Mouse (Mus musculus) testis, postnatal 10 days (tissue): ENCODE data around the gene Dars2.

Experiments
- DNase-seq: peaks from one replicate; pipeline ENCODE4 v3.0.0; 2021; ENCODE audit warnings: low spot score

The Dars2 gene

DNA sequence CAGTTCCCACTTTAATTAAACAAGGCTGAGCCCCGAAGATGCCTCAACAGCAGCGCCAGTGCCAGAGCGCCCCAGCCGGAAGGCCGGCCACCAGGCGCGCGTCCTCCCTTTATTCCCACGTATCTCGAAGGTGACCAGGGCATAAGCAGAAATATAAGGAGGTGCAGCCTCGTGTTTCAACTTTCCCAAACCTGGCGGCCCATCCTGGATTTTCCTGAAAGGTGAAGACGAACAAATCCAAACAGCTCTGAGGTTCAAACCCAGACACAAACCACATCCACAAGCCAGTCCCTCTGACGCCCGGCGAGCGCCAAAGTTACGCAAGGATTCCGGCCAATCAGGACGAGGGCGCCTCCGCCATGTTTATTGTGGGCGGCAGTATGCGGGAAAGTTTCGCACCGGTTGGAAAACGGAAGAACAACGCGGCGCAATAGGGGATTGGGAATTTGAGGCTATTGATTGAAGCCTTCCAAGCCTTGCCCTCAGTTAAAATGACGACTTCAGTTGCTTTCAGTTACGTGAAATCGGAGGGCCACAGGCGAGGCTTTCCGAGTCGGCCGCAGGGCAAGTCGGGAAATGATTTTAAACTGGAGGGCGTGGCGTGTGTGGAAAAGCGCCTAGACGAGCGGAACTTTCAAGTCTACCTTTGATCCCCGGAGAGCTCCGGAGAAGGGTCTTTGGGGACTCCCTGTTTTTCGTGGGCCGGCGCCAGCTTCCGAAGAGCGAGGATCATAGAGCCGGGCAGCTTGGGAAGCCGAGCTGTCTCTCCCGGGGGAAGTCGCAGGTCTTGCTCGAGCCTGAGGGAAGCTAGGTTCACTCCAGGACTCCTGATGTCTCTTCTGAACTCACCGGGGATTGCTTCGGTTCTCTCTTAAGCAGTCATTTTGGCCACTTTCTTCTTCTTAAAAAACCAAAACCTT is at the start of gene Dars2, which contains the start of gene Cenpl:
Gene Dars2 (minus strand): TSS at position 307 of the 920 bp plus-strand sequence.
Gene Cenpl (plus strand): TSS at position 362 of the 920 bp plus-strand sequence.
- DNase-seq: peak; percentile 94

DNA sequence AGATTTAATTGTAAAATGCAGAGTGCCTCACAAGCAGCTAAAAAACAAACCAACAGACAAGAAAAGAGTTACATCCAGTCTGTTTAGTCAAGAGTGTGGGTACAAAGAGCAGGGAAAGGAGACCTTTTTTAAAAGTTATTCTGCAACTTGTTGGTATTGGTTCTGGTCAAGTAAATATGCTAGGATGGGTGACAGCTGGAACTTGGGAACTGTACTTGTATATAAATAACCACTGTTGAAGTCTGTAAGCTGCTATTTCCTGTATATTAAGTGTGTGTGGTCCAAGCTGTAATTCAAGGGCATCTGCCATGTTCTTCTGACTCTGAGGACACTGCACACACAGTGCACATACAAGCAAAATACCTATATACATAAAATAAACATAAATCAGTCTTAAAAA is 44.1 kb upstream of the Dars2 start:
- no peak for DNase-seq

GRCm38 (mm10) chr1:161109216-161109615 is 38.8 kb upstream of the Dars2 start:
- no peak for DNase-seq

GRCm38 (mm10) chr1:161103842-161104241 is 33.4 kb upstream of the Dars2 start:
- DNase-seq: no peak

DNA sequence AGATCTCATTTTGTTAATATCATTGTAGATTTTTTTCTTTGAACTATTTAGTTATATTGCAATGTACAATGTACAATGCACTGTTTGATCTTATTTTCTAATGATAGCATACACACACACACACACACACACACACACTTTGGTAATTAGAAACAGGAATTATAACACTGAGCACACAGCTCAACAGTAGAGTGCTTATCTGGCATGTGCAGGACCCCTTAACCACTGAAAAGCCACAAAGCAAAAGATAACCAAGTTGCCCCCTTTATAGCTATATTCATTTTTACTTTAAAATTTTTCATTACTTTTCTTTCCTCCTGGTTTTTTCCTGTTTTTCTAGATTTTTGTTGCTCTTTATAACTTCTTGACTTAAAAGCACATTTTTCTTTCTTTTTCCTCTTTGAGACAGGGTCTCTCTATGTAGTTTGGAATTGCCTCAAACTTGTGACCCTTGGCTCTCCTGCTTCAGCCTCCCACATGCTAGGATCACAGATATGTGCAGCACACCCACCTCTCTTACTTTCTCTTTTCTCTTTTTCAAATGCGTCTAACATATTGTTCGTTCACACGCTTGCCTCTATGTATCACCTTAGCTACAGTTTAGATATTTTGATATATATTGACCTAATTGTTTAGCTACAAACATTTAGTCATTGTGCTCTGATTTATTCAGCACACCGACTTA is 29.4 kb upstream of the Dars2 start:
- DNase-seq: no peak

DNA sequence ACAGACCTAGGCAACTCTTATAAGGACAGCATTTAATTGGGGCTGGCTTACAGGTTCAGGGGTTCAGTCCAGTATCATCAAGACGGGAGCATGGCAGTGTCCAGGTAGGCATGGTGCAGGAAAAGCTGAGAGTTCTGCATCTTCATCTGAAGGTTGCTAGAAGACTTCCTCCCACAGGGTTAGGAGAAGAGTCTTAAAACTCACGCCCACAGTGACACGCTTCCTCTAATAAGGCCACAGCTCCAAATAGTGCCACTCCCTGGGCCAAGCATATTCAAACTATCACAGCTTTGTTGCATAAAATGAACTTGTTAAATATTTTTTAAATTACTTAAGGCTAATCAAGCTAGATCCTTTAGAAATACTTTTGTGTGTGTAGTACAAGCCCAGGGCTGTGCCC is 6.8 kb upstream of the Dars2 start:
- DNase-seq: no peak

DNA sequence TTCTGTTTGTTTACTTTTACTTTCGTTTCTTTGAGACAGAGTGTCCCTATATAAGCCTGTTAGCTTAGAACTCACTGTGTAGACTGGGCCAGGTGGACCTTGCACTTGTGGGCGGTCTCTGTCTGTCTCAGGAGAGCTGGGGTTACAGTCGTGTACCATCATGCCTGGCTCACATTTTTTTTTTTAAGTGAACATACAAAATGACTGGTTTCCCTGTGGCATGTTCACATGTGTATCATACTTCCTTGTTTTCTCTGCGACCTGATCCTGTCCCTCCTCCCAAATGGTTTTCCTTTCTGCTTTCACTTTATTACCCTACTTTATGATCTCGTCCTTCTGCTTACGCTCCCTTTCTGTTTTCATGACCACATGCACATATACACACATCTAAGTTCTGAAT is 5.8 kb upstream of the Dars2 start:
- no peak for DNase-seq

DNA sequence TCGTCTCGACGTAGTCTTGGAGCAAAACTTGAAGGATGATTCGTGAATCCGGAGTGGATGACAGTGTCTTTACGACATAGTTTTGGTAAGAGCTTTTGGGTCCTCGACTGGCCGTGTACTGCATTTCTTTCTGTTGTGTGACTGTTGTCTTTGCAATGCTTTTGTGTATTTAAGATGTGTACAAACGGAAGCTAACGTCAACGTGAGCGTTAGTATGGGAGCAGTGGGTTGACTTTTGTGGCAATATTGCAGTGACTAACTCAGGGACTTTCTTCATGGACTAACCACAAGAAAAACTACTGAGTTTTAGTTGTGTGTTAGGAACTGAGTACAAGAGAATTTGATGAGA is 788 bp upstream of the Dars2 start:
- DNase-seq: no peak

- no peak for DNase-seq
These were observed 7.1 kb downstream of the Dars2 start for GRCm38 (mm10) chr1:161063351-161063750.

DNA sequence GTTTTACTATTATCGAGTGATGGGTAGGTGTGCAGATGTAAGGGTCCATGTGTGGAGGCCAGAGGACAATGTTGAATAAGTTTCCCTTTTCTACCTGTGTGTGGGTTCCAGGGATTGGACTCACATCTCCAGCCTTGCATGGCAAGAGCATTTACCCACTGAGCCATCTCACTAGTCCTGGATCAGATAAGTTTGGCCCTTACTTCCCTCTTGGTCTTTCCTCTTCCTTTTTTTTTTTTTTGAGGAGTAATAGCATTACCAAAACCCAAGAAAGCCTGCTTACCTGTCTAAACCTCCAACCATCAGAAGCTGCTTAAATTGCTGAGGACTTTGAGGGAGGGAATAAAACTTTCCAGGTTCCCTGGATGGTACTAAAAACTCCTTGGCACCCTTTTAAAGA is 13.3 kb downstream of the Dars2 start:
- DNase-seq: no peak

DNA sequence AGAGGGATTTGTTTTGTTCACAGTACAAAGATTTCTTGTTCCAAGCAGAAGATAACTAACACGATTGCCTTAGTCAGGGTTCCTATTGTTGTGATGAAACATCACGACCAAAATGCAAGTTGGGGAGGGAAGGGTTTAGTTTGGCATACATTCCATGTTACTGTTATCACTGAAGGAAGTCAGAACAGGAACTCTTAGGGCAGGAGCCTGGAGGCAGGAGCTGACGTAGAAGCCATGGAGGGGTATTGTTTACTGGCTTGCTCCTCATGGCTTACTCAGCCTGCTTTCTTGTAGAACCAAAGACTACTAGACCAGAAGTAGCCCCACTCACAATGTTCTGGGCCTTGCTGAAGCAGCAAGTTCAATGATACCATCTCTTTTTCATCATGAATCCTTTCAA is 23.5 kb downstream of the Dars2 start:
- DNase-seq: no peak

GRCm38 (mm10) chr1:161041261-161042020 is 29.0 kb downstream of the Dars2 start:
- DNase-seq: no peak

- no peak for DNase-seq
These were observed 29.6 kb downstream of the Dars2 start for GRCm38 (mm10) chr1:161040855-161041254.

DNA sequence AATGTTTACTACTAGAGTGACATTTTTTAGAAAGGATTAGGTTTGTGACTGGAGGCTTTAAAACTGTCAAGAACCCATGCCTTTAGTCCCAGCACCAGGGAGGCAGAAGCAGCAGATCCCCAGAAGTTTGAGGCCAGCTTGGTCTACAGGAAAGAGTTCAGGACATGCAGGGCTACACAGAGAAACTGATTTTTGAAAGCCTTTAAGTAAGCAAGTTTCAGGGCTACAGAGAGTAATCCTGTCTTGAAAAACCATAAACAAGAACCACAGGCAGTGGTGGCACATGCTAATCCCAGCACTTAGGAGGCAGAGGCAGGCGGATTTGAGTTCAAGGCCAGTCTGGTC is 30.1 kb downstream of the Dars2 start:
- no peak for DNase-seq

DNA sequence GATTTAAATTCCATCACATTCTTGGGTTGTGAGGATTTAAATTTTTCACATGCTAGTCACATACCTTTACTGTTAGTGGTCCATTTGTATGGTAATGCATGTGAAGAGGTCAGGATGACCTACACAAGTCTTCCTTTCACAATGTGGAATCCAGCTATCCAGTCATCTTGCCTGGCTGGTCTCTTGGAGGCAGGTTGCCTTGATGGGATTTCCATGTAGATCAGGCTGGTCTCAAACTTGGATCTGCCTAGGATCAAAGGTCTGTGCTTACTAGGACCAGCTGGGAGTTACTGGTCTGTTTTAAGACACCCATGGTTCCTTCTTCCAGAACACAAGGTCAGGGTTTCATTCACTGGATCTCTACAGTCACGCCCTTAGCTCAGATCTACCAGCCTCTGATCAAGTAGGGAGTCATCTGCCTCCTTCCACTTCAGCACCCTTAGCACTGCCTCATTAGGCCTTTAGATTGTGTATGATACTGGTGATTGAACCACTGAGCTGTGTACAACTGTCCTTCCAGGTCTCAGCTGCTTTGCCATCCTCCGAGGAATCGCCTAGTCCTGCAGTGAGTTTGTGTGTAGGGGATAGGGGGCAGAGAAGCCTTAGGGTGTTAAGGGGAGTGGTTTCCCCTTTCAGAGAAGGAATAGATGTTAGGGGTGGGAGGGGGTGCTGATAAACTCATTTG is 30.6 kb downstream of the Dars2 start:
- no peak for DNase-seq

GRCm38 (mm10) chr1:161038968-161039721 is 31.3 kb downstream of the Dars2 start:
- no peak for DNase-seq

GRCm38 (mm10) chr1:161038004-161038403 is 32.5 kb downstream of the Dars2 start:
- no peak for DNase-seq

- DNase-seq: no peak
These were observed 32.9 kb downstream of the Dars2 start for GRCm38 (mm10) chr1:161037599-161037998.

DNA sequence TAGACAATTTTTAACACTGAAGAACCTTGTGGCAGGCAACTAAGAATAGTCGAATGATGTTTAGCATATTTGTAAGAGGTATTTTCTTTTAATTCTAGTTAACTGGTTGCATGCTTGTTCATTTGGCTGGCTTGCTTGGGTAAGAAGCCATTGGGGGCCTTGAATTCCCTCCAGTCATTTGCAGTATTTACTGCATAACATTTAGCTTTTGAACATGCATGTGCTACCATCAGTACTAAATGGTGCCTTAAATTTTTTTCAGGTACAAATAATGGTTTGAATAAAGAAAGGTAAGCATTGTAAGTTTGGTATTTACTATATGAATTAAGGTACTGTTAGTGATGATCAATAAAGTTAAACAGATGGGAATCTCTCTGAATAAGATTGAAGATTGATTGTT is 33.4 kb downstream of the Dars2 start:
- DNase-seq: no peak

DNA sequence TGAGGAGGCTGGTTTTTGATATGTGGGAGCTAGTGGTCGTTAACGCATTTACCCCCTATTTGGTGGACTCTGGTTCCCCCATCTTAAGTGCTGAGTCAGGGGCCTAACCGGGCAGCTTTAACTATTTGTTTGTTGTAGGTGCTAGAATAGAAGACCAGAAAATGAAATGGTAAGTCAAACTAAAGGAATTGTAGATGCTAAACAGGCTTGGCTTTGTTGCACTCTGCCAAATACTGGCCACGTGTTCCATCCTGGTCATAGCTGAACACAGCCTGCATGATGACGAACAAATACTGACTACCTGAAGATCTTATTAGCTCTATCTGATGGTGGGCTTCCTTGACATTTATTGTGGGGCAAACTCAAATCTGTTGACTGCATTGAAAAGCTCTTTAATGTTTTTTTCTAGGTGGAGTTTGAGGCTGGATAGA is 34.0 kb downstream of the Dars2 start:
- DNase-seq: no peak

DNA sequence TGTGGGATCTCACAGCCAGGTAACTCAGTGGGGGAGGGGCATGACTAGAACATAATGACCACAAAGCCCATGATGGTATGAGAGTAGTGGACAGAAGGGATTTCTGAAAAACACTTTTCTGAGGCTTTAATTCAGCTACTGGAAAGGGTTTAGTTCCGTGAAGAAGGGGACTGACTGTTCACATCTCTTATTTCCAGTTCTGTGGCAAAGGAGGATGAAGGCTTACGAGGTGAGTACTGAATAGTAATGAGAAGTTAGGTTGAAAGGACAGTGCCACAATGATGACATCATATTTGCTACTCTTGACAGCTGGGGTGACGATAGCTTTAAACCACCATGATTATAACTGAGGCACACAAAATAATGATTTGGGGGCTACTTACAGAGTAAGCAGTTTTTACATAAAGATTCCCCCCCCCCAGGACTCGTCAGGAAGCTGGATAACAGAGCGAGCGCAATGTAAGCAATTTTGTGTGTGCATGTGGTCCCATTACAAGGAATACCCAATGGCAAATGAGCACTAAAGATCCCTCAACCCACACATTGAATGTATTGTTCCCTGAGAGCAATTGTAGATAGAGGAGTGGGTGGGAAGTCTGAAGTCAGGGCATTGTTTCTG is 34.6 kb downstream of the Dars2 start:
- DNase-seq: no peak
